Mouse (Mus musculus): Measurements from ENCODE around the gene Arid1b.
"Not testable (repeated sequence)": the region's sequence is repeated elsewhere in the genome, so short reads cannot be mapped to it uniquely, and the experiment has no call there.

Arid1b gene

DNA sequence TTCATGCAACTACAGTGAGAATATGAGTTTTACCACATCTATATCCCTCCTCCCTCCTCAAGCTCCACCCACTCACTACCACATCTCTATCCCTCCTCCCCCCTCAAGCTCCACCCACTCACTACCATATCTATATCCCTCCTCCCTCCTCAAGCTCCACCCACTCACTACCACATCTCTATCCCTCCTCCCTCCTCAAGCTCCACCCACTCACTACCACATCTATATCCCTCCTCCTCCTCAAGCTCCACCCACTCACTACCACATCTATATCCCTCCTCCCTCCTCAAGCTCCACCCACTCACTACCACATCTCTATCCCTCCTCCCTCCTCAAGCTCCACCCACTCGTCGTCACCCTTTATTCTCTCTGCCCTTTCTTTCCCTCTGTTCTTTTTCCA lies 99.2 kb downstream of the Arid1b start:
- not testable (repeated sequence) for DNase-seq

DNA sequence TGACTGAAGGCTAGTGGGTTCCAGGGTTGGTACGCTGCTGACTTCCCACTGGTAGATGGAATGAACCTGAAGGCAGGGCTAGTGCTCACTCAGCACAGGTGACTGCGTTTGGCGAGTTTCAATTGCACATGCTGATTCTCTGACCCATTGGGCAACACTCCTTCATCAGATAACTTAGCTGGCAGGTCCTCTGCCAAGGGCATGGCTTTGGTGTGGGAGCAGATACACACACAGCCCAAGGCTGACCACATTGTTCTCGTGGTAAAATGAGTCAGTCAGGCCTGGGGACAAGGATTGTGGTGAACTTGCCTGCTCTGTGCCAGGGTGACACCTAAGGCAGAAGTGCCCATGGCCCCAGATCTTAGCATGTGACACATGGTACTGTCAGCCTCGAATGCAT lies 100.5 kb downstream of the Arid1b start:
- no peak for DNase-seq

DNA sequence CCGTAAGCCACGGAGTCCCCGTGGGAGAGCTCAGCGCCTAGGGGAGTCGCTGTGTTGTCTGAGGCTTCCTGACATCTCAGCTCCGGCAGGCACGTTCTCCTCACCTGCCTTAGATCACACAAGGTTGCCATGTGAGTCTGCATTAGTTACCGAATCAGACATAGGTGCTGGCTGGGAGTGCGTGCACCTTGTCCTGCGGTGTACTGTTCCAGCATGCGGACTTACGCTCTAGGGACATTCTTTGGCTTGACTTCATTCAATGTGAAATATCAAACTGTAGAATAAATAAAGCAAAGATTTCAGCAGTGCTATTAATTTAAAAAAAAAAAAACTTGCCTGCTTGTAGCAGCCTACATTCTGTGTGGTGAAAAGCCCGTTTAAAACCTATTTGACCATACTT lies 101.6 kb downstream of the Arid1b start:
- DNase-seq: no peak

DNA sequence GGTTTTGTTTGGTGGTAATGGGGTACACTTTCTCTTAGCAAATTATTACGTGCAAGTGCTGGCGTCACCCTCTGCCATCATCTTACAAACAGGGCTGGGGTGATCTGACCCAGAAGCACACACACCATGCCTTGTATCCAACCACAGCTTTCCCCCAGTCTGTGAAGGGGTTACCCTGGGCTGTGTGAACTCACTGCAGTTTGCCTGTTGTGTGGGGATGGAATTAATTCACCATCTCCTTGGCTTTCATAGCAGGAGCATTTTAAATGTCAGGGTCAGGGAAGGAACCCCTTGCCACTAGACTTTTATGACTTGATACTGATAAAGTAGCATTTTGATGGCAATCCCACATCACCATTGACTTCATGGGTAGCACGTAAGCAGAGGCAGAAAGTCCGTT lies 102.9 kb downstream of the Arid1b start:
- no peak for DNase-seq

DNA sequence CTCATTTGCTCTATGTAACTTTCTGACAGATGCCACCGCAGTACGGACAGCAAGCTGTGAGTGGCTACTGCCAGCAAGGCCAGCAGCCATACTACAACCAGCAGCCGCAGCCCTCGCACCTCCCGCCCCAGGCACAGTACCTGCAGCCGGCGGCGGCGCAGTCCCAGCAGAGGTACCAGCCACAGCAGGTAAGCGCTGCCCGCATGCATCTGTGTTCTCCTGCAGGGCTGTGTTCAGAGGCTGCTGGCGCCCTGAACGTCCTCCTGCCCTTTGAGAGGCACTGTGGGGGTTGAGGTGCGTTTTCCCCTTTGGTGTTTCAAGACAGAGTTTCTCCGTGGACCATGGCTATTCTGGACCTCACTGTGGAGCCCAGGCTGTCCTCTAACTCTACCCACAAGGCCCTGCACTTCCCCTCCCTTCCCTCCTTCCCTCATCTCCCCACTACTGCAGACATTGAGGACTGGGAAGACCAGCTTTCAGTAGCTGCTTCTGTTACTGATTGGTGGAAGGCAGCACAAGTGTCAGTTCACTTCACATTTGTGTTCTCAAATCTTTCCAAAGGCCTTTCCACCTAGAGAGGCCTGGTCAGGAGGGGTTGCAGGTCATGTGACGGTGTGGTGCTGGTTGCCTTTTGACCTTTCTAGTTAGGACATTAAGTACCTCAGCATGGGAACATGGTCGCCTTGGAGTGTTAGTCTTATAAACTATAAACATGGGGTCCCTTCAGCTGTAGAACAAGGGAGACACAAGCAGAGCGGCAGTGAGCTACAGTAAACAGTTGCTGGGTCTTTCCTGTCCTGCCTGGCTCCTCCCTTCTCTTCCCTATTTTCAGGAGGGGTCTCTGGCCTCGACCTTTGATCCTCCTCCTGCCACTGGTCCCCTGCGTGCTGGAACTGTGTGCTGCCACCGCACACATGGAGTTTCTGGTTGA lies 103.7 kb downstream of the Arid1b start:
- DNase-seq: no peak

DNA sequence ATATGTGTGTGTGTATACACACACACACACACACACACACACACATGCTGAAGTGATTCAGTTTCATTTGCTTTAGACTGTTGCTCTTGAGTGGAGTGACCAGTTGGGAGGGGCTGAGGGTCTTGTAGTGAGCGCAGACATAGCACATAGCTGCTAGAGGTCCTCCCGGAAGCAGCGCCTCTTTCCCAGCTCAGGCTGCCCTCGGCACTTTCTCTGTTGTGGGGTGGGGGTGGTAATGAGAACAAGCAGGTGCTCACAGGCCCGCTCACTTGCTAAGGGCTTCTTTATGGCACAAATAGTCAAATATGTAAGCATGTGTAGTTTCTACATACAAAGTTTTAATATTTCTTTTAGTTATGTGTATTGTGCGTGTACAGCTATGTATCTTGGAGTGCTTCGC lies 104.6 kb downstream of the Arid1b start:
- DNase-seq: no peak

DNA sequence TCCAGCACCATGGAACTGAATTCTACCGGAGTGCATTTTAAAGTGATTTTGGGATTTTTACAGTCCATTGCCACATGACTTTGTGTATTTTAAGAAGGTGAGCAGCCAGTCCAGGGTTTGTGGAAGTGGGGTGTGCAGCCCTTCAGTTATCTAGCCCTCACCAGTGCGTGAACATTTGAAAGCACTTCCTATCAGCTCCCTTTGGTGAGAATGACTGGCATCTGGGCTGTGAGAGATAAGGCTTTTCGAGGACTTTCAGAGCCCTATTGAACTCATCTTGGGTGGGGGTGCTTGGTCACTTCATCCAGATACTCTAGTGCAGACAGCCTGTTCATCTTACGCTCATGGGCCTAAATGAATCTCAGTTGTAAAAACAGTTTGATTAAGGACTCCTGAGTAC lies 105.1 kb downstream of the Arid1b start:
- no peak for DNase-seq

DNA sequence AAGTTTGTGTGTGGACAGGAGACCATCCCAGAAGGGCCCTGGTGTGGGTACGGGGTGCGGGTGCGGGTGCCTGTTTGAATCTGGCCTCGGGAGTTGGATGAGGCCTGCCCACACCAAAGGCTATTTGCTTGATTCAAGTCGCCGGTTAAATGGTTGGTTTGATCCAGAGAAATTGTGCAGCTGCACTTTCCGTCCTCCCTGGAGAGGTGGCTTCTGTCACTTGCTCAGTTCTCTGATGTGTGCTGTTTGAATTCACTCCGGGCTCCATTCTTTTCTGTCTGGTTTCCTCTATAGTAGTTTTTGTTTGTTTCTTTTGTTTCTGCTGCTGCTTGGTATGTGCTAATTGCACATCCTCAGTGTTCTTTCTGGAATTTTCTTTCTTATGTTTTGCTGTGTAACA lies 107.0 kb downstream of the Arid1b start:
- DNase-seq: no peak

DNA sequence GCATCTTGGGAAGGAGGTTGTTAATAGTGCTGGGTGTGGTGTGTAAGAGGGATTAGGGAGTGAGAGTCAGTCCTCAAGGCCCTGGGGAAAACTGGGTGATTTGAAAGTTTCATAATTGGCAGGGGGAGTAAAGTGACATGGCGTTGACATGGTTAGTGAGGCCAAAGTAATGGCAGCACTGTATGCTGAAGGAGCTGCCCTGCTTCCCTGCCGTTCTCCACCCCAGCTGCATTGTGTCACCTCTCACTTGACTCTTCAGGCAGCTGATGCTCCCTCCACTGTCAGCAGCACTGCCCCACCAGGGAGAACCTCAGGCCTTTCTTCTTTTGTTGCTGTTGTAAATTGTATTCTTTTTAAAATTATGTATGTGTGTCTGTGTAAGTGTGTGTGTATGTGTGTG lies 107.8 kb downstream of the Arid1b start:
- no peak for DNase-seq

DNA sequence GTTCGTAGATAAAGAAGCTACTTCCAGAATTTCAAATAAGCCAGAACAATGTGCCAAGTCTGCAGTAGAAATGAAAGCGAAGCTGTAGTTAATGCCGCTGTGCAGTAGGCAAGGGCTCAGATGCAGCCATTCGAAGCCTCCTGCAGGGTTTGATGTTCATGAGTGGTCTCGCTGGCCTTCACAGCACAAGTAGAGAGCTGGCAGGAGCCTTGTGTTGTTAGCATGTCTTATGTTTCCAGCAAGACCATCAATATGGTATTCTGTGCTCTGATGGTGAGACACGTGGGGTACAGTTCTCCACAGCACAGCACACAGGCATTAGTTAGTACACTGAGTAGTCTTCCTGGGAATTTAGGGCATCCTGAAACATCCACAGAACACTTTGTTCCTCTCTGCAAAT lies 111.6 kb downstream of the Arid1b start:
- no peak for DNase-seq

DNA sequence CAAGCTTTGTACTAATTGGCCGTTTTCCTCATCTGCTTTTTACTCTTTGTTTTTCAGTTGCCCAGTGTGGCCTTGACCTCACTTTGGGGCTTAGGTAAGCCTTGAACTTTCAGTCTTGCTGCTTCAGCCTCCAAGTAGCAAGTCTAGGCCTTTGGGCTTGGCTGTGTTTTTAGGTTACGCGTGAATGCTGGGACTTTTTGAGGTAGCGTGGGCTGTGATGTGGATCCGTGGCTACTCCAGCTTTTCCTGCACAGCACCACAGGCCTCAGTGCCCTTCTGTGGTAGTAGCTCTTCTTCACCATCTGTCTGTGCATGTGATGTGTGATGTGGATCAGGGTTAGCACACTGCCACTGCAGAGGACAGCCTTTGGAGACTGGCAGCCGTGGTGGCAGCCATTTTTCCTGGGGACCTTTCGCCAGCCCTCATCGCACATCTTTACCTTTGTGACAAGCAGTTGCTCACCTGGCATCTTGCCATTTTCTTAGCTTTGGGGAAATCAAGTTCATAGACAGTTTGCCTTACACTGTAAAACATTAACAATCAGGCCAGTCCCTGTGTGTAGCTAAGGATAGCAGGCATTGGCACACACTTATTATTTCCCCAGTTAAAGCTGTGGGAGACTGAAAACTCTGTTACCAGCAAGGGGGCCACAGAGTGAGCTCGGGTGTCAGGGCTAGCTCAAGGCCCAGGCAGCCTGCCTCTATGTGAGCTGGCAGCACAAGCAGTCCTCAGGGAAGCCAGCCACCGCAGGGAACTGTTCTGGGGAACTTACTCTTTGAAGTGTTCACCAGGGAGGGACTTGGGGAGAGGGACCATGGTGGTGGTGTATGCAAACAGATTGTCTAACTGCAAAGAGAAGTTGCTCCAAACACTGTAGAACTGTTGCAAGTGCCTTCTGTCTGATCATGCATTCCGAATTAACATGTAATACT lies 112.4 kb downstream of the Arid1b start:
- no peak for DNase-seq

DNA sequence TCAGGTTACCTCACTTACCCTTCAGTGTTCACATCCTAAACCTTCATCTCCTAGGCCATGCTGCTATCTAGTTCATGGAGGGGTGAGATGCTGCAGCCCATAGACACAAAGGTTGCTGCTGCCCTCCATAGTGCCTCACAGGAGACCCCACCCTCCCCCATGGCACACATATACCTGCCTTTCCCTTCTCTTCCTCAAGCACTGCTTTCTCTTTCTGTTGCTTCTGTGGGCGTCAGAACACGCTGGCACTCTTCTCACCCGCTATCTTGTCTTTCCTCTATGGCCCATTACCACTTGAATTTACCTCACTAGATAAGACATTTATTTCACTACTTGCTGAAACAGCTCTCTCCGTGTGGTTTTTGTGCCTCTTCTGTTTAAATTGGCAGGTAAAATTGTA lies 113.4 kb downstream of the Arid1b start:
- DNase-seq: no peak

DNA sequence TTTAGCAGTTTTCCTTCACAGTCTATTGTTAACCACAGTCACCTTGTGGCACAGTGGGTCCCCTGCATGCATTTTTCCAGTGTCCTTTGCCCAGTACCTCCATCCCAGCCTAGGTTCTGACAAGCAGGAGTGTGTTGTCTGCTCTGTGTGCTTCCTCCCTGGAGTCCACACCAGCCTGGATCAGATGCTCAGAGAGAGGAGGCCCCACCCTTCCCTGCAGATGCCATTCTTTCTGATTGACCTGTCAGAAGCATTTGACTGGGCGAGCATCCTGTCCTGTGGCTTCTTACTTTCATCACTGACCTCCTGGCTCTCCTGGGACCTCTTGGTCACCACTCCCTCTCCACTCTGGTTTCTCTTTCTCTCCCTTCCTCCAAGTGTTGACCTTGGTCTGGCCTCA lies 113.9 kb downstream of the Arid1b start:
- DNase-seq: no peak

DNA sequence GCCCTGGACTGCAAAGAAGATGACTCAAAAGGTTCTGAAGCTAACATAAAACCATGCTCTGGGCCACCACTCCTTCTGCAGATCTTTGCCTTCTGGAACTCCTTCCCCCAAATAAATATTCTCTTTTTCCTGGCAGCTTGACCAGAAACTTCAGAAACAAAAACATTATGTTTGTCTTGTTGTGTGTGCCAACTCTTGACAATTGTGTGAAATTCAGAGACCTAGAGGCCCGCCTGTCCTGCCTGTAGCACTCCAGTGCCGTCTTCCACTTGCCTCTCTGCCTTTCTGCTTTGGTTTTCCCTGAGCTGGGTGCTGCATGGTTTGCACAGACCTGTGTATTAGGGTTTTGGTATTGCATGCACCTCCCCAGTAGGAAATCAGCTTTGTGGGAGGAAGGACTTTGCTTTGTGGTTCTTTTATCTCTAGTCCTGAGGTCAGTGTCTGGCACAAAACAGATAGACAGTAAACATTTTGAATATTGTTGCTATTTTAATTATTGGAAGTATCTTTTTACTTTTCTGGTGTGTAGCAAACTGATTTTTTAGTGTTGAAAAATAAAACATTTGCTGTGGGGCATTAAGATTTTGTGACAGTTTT lies 114.5 kb downstream of the Arid1b start:
- DNase-seq: no peak

DNA sequence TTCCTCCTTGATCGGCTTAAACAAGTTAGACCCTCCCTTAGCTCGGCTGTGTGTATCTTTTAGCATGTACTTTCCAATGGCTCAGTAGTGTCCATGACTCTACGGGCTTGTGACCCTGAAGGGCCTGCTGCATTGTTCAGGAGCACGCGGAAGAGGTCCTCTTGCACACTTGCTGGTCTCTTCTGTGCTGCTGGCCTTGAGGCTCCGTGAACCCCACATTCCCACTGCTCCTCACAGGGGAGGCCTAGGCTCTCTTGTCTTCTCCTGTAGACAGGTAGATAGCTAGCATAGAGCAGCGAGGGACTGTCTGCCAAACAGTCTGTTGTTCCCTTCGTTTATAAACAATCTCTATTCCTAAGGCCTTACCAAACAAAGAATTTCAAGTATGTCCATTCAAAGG lies 115.2 kb downstream of the Arid1b start:
- no peak for DNase-seq

DNA sequence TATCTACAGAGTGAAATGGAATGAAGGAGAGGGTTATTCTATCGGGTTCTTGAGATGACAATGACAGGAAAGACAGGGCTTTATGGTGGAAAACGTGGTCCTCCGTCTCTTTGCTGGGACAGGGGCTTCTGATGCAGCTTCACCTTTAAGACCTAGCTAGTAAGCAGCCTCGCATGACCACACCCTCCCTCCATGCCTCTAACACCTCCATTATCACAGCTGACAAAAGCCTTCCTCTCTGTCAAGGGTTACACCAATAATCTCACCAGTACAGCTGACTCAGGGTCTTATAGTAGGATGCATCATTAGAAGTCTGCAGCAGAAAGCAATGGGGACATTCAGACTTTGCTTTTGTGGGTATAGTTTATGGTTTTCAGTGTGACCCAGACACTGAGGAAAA lies 116.0 kb downstream of the Arid1b start:
- no peak for DNase-seq

DNA sequence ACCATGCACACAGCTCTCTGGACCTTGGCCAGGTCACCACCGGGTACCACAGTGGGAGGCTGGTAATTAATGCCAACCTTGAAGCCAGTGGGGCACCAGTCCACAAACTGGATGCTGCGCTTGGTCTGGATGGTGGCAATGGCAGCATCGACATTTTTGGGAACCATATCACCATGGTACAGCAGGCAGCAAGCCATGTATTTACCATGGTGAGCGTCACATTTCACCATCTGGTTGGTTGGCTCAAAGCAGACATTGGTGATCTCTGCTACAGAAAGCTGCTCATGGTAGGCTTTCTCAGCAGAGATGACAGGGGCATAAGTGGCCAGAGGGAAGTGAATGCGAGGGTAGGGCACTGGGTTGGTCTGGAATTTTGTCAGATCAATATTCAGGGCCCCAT lies 116.8 kb downstream of the Arid1b start:
- peak; percentile 52 for DNase-seq

DNA sequence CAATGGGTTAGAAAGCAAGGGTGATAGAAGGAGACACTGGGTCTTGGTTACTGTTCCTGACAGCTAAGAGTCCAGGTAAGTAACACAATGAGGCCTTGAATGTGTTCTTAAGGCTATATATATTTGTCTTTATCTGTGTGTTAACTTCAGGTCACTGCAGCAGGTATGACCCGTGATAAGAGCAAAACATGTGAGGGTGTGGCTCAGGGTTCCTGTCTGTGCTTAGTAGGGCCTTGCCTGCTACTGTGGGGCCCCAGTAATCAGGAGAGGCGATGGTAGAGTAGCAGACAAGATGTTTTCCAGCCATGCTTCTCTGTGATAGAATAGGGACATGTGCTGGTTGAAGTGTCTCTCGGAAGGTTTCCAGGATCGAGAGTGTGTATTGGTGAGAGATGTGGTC lies 118.0 kb downstream of the Arid1b start:
- no peak for DNase-seq

DNA sequence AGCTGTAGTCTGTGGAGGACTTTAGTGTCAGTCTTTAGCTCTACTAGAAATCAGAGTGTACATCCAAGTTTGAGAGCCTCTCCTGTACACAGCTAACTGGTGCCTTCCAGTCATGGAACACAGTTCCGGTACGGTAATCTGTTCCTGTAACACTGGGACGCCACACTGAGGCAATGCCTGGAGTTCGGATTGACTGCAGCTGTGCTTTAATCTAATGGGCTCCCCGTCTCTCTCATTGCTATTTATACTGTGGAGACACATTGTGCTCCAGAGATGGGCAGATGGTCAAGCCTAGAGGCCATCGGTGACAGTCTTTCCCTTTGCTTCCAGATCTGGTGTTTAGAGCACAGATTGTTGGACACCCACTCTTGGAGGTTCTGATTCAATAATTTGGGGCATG lies 121.8 kb downstream of the Arid1b start:
- DNase-seq: peak; percentile 68 to 69

DNA sequence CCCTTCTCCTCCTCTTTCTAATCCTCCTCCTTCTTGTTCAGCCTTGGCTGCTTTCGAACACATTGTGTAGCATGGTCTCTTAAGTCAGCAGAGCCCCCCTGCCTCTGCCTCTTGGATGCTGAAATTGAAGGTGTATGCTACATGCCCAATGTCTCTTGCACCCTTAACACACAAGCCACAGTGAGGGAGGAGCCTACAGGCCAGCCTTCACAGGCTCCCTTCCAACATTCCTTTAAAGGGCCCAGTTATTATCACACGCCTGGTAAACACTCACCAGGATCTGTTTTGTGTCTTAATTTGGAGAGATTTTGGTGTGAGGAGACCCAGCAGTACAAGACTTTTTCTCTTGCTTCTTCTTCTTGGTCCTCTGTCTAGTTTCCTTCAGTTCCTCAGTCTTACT lies 122.9 kb downstream of the Arid1b start:
- DNase-seq: no peak

DNA sequence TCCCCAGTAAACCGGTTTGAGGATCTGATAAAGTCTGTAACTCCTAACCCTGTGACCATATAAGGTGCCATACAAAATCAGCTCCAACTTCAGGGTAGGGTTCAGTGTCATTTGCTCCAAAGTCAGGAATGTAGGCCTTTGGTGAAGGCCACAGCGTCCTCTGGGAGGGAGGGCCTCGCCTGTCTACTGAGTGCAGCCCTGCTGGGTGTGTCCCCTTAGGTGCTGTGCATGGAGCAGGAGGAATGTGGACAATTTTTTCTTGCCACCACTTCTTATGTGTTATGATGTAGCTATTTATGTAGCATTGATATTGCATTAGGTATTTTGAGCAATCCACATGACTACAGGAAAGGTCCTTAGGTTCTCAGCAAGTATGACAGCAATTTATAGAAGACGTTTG lies 124.0 kb downstream of the Arid1b start:
- DNase-seq: no peak

DNA sequence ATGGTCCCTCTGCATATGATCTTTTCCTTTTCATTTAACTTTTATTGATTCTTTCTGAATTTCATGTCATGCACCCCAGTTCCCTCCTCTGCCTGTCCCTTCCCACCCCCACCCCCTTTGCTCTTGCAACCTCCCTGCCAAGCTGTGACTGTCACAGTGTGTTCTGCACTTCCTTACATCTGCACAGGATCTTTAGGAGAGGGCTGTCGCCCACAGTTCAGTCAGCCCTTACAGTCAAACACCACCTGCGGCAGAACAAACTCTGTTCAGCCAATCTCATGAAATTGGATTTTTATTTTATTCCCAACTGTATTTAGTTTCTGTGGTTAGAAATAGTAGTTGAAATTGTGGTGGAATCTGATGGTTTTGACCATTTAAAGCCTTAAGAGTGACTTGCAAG lies 130.5 kb downstream of the Arid1b start:
- DNase-seq: no peak

DNA sequence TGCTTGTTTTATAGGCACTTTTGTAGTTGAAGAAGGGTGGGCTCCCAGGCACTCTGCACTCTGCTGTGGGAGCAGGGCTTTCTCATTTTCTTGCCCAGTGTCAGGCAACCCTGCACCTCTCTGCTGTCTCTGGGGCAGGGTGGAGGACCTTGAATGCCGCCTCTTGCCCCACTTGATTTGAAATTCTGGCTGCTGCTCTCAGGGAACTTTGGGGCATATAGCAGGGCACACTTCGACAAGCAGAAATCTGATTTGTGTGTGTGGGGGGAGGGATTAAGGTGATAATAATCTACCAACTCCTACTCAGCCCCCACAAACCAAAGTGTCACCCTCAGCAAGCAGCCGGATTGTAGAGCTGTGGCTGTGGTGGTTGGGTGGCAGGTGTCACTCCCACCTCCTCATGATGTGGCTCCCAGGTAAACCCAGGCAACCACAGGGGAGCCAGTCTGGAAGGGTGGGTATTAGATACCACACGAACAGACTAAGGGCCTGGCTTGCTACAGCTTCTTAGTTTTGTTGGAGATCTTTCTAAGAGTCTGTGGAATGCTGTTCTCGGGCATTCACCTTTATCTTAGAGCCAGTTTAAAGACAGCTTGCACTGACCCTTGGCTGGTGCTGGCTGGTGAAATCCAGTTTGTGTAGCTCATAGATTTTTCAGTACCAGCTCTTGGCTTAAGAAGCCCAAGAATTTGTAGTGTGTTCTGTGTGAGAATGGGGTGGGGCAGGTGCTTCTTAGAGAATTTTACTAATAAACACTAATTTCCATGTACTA lies 131.1 kb downstream of the Arid1b start:
- DNase-seq: no peak

Data from cerebellum, postnatal 25 days (tissue).